Mouse (Mus musculus) kidney, adult 8-10 months (tissue): Measurements from ENCODE around the gene Mprip.
"Not testable (repeated sequence)": the region's sequence is repeated elsewhere in the genome, so short reads cannot be mapped to it uniquely, and the experiment has no call there.

Experiments
- DNase-seq, 2 experiments: peaks; one replicate each; pipeline ENCODE4 v3.0.0; 2022

The Mprip gene

GRCm38 (mm10) chr11:59717801-59718291 is 56.7 kb downstream of the Mprip start:
- DNase-seq, result no peak

DNA sequence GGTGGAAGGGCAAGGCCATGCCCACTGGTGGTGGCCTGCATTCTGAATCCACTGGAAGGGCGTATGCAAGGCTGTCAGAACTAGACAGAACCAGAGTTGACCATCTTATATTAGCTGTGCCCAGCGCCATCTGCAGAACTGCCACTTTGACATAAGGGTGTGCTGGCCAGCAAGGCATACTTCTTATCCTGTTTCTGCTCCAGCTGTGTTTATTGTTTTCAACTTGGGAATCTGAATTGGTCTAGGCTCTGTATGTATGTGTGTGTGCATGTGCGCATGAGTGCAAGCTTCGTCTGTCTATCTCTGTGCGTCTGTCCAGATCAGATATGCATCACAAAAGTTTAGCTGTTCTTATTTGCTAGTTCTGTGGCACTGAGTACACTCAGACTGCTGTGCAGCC is 58.1 kb downstream of the Mprip start:
- DNase-seq, result no peak

GRCm38 (mm10) chr11:59721385-59721784 is 60.3 kb downstream of the Mprip start:
- no peak for DNase-seq

DNA sequence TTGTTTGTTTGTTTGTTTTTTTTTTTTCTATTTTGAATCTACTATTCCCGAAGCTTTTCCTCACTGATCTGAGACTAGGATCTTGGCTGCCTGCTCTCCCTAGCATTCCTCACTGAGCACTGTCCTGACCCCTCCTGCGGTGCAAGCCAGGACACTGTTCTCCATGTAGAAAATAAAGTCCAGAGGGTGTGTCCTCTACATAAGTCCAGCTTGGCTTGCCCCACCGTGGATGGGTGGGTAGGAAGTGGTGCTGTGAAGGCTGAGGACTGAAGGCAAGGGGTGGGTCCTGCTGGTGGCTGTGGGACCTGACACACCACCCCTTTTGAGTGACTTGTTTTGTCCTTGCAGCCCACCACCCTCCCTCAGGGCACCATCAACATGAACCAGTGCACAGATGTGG is 66.1 kb downstream of the Mprip start:
- no peak for DNase-seq

DNA sequence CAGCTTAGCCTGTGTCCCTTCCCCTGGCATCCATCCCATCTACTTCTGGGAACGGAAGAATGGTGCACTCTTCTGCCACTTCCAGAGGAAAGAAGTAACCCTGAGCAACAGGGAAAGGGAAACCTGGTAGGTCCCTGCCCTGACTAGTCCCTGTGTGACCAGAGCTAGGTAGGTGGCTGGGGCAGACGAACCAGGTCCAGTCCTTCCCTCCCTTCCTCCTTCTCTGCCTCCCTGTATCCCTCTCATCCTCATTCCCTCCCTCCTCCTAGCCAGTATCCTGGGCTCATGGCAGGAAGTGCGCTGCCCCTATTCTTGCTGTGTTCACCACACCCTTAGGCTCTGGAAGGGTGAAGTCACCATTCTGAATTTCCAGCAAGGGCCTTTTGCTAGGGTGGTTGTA is 70.7 kb downstream of the Mprip start:
- no peak for DNase-seq

- DNase-seq, result peak; percentile 36 to 55
Measured at GRCm38 (mm10) chr11:59732407-59733066, 71.4 kb downstream of the Mprip start.

DNA sequence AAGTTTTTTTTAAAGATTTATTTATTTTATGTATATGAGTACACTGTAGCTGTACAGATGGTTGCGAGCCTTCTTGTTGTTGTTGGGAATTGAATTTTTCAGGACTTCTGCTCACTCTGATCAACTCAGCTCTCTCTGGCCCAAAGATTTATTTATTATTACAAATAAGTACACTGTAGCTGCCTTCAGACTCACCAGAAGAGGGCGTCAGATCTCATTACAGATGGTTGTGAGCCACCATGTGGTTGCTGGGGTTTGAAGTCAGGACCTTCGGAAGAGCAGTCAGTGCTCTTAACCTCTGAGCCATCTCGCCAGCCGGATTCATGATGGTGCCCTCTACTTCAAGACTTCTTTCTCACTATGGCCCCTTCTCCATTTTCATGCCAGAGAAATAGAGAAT is 72.5 kb downstream of the Mprip start:
- DNase-seq, result not testable (repeated sequence)

- no peak for DNase-seq
Measured at GRCm38 (mm10) chr11:59734335-59734734, 73.2 kb downstream of the Mprip start.

DNA sequence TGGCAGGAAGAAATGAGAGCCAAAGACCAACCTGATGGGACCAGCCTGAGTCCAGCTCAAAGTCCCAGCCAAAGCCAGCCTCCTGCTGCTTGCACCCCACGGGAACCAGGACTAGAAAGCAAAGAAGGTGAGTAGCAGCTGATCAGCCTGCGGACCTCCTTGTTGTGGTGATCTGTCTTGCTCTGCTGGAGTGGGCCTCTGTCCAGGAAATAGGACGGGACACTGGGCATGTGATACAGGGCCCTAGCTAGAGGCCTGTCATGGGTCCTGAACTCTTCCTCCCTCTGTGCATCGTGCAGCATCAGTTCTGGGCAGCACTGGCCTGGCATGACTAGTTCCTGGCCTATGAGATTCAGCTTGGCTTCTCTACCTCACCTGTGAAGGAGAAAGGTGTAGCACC is 74.8 kb downstream of the Mprip start:
- not testable (repeated sequence) for DNase-seq

DNA sequence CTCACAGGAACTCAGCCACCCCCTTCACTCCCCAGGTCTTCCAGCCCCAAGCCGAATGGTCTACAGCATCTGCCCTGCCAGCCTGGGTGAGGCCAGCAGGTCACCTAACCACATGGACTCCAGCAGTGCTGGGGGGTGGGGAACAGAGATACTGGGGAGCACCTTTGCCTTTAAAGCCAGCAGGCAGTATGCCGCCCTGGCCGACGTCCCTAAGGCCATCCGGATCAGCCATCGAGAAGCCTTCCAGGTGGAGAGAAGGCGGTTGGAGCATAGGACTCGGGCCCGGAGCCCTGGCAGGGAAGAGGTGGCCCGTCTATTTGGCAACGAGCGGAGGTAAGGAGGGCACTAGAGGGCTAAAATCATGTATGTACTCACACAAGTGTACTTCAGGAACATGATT is 76.1 kb downstream of the Mprip start:
- DNase-seq, result no peak

DNA sequence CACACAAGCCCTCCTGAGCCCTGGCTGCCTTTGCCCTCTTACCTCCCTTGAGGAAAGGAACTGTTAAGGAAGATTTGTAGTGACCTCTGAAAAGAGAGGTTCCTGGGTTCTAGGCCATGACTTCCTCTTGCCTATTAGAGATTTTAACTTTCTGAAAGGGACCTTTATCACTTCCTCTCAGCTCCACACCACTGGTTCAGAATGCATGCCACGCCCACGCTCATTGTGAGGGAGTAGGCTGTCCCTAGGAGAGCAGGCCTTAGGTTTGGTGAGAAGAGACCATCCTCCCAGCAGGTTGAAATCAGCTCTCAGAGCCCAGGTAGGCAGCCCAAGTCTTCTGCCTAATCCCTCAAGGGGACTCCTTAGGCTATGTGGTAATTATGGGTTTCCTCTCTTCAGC is 78.9 kb downstream of the Mprip start:
- DNase-seq, result no peak

- no peak for DNase-seq
Measured at GRCm38 (mm10) chr11:59741915-59742314, 80.8 kb downstream of the Mprip start.

DNA sequence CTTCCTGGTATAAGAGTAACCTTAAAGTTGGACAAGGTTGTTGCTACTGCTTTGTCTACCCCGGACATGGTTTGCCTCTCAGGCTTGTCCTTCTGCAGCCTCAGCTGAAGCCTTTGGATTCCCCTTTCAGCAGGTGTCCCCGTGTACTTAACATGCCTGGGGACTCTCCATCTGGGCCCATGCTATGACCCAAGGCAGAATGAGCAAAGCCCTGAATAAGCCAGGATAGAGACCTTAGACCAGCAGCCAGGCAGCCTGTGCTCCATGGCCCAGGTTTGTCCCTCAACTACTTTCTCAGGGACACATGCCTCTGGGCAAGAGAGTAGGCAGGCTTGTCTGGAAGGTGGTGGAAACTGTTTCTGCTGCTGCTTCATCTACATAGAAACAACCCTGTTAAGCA is 82.2 kb downstream of the Mprip start:
- no peak for DNase-seq

- no peak for DNase-seq
Measured at GRCm38 (mm10) chr11:59743712-59744111, 82.6 kb downstream of the Mprip start.

- DNase-seq, result no peak
Measured at GRCm38 (mm10) chr11:59744374-59744773, 83.3 kb downstream of the Mprip start.

DNA sequence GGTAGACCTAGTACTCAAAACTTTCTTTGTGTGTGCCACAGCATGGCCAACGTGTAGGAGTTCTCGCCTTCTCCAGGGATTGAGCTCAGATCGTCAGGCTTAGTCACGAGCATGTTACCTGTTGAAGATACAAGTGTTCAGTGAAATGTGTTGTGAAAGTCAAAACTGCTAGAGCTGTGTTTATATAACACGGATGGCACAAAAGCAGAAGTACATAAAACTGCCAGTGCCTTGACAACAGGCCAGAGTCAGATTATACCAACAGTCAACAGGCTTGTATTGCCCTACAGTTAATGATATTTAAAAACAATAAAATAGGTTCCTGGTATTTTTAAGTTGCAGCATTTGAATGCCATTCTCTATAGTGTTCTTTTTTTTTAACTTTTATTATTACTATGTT is 84.7 kb downstream of the Mprip start:
- DNase-seq, result no peak

- peak; percentile 38 to 75 for DNase-seq
Measured at GRCm38 (mm10) chr11:59746614-59747013, 85.5 kb downstream of the Mprip start.

DNA sequence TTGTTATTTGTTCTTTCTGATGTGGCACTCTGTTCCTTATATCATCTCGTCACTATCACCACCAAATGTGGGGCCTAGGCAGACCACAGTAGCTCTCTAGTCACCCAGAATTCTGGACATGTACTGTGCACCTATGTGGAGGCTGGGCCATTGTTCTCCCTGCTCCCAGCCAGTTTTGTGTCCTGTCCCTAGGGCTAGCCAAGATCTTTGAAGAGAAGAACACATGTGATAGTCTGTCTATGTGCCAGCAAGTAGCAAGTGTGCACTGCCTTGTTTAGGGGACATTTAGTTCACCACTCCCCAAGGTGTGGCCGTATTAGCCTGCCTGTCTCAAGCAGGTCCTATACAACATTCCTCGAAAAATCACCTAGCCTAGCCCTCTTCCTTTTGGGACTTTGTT is 87.9 kb downstream of the Mprip start:
- no peak for DNase-seq

DNA sequence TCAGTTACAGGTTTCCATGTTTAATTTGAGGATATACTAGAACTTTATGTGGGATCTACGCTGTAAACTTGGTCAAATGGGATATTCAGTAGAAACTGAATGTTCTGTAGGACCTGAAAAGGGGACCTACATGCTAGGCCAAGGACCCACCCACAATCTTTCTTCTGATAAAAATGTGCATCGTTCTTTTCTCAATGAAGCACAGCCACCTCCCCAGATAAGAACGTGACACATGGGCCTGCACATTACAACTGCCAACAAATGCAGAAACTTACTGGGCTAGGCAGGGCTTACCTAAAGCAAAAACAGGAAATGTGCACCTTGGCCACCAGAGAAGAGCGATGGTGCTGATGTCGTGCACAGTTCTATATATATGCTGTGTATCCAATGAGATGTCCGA is 93.4 kb downstream of the Mprip start:
- DNase-seq, result no peak

DNA sequence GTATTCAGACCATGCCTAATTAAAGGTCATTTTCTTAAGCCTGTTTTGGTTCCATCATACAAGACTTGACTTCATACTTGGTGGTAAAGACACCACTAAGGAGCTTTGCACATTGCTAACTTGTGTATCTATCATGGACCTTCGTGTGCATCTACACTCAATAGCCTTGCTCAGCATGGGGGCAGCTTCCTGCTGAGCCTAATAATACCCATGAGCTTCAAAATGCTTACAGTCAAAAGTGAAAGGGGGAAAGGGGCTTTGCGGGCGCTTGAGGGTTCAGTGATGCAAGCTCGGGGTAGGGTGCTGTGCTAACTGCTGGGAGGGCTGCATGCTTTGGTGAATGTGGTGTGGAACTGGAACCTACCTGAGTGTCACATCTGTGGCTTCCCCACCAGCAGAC is 95.2 kb downstream of the Mprip start:
- no peak for DNase-seq

DNA sequence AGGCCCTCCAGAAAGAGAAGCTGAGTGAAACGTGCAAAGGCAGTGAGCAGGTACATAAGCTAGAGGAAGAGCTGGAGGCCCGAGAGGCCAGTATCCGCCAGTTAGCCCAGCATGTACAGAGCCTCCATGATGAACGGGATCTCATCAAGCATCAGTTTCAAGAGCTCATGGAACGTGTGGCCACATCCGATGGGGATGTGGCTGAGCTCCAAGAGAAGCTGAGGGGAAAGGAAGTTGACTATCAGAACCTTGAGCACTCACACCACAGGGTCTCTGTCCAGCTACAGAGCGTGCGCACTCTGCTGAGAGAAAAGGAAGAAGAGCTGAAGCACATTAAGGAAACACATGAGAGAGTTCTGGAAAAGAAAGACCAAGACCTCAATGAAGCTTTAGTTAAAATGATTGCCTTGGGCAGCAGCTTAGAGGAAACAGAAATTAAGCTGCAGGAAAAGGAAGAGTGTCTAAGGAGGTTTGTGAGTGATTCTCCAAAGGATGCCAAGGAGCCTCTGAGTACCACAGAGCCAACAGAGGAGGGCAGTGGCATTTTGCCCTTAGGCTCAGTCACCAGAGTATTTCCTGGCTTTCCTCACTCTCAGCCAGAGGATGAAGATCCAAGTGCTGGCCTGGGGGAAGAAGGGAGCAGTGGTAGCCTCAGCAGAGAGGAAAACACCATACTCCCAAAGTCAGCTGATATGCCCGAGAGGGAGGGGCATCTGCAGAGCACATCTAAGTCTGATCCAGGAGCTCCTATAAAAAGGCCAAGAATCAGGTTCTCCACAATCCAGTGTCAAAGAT is 97.3 kb downstream of the Mprip start:
- no peak for DNase-seq

DNA sequence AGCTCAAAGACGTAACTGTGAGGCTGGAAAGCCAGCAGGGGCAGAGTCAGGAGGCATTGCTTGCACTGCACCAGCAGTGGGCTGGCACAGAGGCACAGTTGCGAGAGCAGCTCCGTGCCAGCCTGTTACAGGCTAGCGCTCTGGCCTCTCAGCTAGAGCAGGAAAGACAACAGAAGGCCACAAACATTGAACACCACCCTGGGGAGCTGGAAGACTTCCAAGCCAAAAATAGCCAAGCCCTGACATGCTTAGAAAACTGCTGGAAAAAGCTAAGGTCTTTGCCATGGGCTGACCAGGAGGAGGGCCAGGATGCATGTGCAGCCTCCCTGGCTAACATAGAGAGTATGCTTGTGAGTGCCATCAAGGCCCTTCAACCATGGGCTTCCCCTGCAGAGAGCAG is 98.1 kb downstream of the Mprip start:
- peak; percentile 29 to 33 for DNase-seq

GRCm38 (mm10) chr11:59759626-59760025 is 98.5 kb downstream of the Mprip start:
- DNase-seq, result no peak

DNA sequence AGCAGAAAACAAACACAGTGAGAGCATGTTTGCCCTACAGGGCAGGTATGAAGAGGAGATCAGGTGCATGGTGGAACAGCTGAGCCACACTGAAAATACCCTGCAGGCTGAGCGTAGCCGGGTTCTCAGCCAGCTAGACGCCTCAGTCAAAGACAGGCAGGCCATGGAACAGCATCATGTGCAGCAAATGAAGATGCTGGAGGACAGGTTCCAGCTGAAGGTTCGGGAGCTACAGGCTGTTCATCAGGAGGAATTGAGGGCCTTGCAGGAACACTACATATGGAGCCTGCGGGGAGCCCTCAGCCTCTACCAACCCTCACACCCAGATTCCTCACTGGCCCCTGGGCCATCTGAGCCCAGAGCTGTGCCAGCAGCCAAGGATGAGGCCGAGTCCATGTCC is 99.7 kb downstream of the Mprip start:
- no peak for DNase-seq

DNA sequence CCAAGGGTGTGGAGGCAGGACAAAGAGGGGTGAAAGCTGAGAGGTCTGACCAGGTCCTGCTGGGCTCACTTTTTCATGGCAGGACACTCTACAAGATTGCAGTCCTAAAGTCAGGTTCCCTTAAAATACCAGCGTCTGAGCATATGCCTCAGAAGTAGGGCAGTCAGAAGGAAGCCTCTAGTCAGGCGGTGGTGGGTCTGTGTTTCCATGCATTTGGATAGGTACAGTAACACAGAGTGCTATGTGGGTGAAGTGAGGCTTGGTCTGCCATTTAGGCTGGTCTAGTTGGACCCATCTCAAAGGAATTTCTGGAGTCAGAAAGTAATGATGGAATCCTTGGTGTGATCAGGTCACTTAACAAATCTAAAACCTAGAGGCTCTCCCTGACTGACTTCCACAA is 108.2 kb downstream of the Mprip start:
- DNase-seq, result no peak
